Mouse (Mus musculus) frontal cortex, postnatal 36 days (tissue): Measurements from ENCODE around the gene Cotl1.
"Not testable (repeated sequence)": the region's sequence is repeated elsewhere in the genome, so short reads cannot be mapped to it uniquely, and the experiment has no call there.

Experiments used
- DNase-seq, 2 experiments: peaks; one replicate each; pipeline ENCODE4 v3.0.0; 2022; ENCODE audit warnings: low spot score in 2 of 2

Cotl1 gene

GRCm38 (mm10) chr8:119840275-119840808, at the start of gene Cotl1:
Cotl1 (minus strand) TSS chr8:119840544.
- peak; percentile 96 to 98 for DNase-seq

- DNase-seq = no peak
Measured at GRCm38 (mm10) chr8:119888012-119888411, 47.7 kb upstream of the Cotl1 start.

- DNase-seq = no peak
Measured at GRCm38 (mm10) chr8:119887130-119887529, 46.8 kb upstream of the Cotl1 start.

- DNase-seq = no peak
Measured at GRCm38 (mm10) chr8:119885612-119886011, 45.3 kb upstream of the Cotl1 start.

- DNase-seq = no peak
Measured at GRCm38 (mm10) chr8:119883281-119883680, 42.9 kb upstream of the Cotl1 start.

GRCm38 (mm10) chr8:119881917-119882316, 41.6 kb upstream of the Cotl1 start:
- DNase-seq = no peak

- DNase-seq = no peak
Measured at GRCm38 (mm10) chr8:119881301-119881700, 41.0 kb upstream of the Cotl1 start.

- no peak for DNase-seq
Measured at GRCm38 (mm10) chr8:119873181-119873580, 32.8 kb upstream of the Cotl1 start.

- no peak for DNase-seq
Measured at GRCm38 (mm10) chr8:119869616-119870015, 29.3 kb upstream of the Cotl1 start.

- no peak for DNase-seq
Measured at GRCm38 (mm10) chr8:119862749-119863148, 22.4 kb upstream of the Cotl1 start.

- no peak for DNase-seq
Measured at GRCm38 (mm10) chr8:119862390-119862734, 22.0 kb upstream of the Cotl1 start.

GRCm38 (mm10) chr8:119861706-119862389, 21.5 kb upstream of the Cotl1 start, which contains the start of gene Klhl36:
Klhl36 (plus strand) TSS chr8:119862266.
- peak; percentile 95 to 96 for DNase-seq

GRCm38 (mm10) chr8:119857767-119858166, 17.4 kb upstream of the Cotl1 start:
- DNase-seq = no peak

GRCm38 (mm10) chr8:119855656-119856055, 15.3 kb upstream of the Cotl1 start:
- no peak for DNase-seq

- DNase-seq = no peak
Measured at GRCm38 (mm10) chr8:119854035-119854434, 13.7 kb upstream of the Cotl1 start.

GRCm38 (mm10) chr8:119853521-119853920, 13.2 kb upstream of the Cotl1 start:
- no peak for DNase-seq

- no peak for DNase-seq
Measured at GRCm38 (mm10) chr8:119847232-119847922, 7.0 kb upstream of the Cotl1 start.

GRCm38 (mm10) chr8:119845741-119846140, 5.4 kb upstream of the Cotl1 start:
- not testable (repeated sequence) for DNase-seq

GRCm38 (mm10) chr8:119844577-119844976, 4.2 kb upstream of the Cotl1 start:
- no peak for DNase-seq

GRCm38 (mm10) chr8:119843444-119843843, 3.1 kb upstream of the Cotl1 start:
- DNase-seq = peak; percentile 78 to 83

- no peak for DNase-seq
Measured at GRCm38 (mm10) chr8:119840905-119841411, 614 bp upstream of the Cotl1 start.

GRCm38 (mm10) chr8:119839419-119840021, 824 bp downstream of the Cotl1 start:
- no peak for DNase-seq

GRCm38 (mm10) chr8:119838983-119839340, 1.4 kb downstream of the Cotl1 start:
- DNase-seq = no peak
